Mouse (Mus musculus) cerebellum, postnatal 10 days (tissue): ENCODE results near the gene Fgd6.

Experiments used
- DNase-seq, 2 experiments: peaks; one replicate each; pipeline ENCODE4 v3.0.0; 2021; ENCODE audit warnings: mixed read lengths in 2 of 2

Fgd6 gene

DNA sequence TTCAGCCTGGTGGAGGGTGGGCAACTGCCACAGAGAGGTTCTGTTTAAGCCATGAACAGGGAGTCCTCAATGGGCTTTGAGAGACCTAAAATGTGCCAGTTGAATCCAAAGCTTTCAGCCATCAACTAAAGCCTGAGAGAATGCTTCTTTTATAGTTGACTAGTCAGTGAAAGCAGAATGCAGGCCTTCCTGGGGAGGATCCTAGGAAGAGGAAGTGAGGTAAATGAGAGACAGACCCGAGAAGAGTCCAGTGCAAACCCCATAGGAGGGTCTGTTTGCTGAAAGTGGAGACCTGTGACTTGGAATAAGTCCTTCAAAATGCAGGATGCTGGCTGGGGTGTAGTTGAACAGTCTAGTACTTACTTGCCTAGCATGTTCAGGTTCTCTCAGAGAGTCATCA lies 11.2 kb downstream of the Fgd6 start:
- DNase-seq, result no peak

DNA sequence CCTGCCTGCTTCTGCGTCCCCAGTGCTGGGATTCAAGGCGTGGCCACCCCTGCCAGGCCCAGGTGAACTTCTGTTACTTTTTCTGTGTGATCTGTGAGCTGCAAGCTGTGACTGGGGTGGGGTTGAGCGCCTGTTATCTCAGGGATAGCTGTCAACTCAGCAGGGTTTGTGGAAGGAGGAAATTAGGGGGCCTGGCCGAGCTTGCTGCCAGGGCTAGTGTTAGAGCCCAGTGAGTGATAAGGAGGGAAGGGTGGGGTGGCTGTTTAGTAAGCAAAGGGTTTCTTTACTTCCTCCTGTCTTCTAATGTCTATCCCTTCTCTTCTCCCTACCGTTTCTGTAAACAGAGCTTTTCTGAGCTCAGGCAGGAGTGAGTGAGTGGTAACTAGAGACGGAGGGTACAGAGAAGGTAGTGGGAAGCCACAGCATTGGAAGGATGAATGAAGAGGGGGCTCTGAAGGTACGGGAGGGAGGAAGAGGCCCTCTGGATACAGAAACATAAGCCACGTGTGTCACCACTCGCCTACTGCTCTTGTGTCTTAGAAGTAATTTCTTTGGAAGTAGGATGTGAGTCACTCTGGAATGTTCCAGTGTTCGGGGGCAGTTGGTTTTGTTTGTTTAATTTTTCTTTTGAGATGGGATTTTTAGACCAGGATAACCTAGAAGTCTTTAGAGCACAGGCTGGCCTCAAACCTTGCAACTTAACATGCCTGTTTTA lies 12.2 kb downstream of the Fgd6 start:
- no peak for DNase-seq

GRCm38 (mm10) chr10:94049121-94049520 lies 13.3 kb downstream of the Fgd6 start:
- peak; percentile 40 to 52 for DNase-seq

DNA sequence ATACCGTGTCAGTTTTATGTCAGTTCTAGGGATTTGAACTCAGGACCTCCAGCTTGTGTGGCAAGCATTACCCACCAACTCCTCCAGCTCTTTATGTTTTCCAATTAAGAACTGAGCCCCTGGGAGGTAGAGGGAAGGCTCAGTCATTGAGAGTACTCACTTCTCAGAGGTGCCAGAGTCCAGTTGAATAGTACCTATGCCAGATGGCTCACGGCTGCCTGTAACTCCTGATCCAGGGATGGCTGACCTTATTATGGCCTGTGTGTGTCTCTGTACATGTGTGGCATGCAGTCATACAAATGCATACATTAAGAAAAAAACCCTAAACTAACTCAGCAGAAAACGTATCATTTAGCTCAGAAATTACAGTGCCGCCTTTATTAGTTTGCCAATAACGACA lies 14.9 kb downstream of the Fgd6 start:
- no peak for DNase-seq

DNA sequence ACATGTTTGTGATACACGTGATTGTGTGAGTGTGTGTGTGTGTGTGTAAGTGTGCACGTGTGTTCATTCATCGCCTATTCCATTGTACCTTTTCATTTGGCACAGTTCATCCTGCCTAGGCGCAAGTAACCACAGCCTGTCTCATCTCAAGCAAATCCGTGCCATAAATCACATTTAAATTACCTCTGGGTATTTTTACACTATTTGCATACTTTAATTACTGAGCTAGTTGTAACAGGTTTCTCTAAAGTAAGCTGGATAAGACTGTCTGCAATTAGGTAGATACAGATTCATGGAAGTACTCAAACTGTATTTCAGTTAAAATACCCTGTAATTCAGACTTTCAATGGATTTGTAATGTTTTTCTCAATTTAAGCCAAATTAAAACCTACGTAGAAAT lies 20.7 kb downstream of the Fgd6 start:
- no peak for DNase-seq

GRCm38 (mm10) chr10:94059618-94060055 lies 23.8 kb downstream of the Fgd6 start:
- no peak for DNase-seq

GRCm38 (mm10) chr10:94060190-94060589 lies 24.4 kb downstream of the Fgd6 start:
- no peak for DNase-seq

GRCm38 (mm10) chr10:94062357-94062756 lies 26.6 kb downstream of the Fgd6 start:
- no peak for DNase-seq

DNA sequence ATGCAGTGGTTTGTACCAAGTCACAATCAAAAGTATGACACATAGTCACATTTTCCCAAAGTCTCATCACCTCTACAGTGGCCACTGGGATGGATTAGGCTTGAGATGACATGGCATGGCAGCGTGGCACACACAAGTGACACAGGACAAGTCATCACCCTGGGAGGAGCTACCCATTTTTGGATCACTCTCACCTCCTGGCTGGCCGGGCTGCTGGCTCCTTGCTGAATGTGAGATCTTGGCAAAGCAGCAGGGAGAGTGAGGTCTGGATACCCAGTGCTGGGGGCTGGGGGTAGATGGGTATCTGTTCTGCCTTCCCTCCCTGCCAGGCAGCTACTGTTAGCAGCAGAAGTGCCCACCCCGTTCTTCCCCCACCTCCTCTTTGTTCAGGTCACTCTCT lies 31.1 kb downstream of the Fgd6 start:
- DNase-seq, result peak; percentile 67 to 73

GRCm38 (mm10) chr10:94068701-94069100 lies 32.9 kb downstream of the Fgd6 start:
- peak; percentile 66 to 75 for DNase-seq

DNA sequence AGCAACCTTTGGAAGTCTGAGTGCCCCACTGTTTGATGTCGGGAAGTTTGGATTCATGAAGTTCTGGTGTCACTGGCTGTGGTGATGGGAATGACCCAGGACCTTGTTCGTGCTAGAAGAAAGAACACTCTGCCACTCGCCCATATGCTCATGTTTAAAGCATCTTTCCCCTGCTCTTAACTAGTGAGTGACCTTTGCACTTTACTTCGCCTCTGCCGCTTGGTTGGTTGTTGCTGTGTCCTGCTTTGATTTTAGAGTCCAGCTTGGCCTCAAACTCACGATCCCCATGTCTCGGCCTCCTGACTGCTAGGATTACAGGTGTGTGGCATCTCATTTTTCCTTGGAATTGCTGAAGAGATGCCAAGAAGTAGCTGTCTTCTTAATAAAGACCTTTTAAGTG lies 35.8 kb downstream of the Fgd6 start:
- no peak for DNase-seq

DNA sequence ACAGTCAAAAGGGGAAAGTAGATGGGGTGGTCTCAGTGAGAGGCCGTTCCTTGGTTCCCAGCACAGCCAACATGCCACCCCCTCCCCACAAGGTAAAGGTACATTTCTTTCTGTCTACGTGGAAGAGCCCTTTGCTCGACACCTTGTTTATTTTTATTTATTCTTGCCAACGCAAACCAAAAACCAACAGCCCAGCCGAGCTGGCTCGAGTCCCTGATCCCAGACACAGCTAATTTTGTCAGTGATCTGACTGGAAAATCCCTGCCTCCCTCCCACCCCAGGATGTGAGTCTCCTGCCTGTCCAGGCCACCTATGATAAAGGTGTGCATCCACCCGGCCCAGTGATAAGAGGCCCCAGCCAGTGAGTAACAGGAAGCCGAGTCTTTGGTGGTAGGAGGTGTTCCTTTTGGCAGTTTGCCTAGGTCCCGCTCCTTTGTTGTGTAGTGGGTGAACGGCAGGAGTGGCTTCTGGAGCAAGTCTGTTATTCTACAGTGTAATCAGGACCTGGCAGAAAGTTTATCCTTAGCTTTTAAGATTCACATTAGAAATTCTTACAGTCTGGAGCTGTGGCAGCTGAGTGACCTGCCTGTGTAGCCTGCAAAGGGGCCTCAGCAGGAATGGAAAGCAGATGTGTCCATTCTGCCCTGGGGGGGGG lies 36.6 kb downstream of the Fgd6 start:
- DNase-seq, result peak; percentile 45 to 50

DNA sequence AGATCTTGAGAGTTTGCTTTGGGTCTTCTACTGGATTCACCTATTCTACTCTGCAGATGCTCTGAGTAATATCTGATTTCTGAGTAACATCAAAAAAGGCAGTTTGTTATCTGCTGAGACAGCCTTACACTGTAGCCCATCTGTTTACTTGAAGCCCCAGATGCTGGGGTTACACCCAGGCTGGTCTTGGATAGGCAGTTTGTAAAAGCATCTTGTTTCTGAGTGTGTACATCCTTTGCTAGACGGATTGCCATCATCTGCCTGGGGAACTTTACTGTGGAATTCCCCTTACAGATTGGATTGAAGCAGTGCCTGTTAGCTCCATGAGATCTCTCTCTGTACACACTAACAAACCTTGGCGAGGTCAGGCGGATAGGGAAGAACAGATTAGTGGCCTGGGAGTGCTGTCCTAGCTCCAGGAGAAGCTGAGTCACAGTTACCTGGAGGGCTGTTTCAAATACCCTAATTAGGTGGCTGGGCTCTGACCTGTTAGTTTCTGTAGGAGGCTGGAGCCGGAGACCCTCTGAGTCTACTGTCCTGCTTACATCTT lies 37.2 kb downstream of the Fgd6 start:
- no peak for DNase-seq

- no peak for DNase-seq
Measured at GRCm38 (mm10) chr10:94076966-94077825, 41.4 kb downstream of the Fgd6 start.

DNA sequence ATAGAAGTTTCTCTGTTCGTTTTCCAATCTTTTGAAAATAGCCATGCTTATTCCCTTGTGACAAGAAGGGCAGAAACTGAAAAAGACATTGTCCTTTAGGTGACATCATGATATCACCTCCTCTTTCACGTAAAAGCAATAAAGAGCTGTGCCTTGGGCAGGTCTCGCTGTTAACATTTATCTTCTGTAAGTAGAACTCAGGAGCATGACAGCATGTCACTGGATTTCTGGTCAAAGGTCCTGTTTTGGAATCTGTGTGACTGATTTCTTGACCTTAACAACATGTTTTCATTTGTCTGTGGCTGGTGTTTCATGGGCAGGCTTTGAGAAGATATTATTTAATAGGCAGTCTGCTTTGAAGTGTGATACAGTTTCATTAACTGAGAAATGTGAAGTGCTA lies 44.9 kb downstream of the Fgd6 start:
- DNase-seq, result no peak

- no peak for DNase-seq
Measured at GRCm38 (mm10) chr10:94082040-94082734, 46.4 kb downstream of the Fgd6 start.

GRCm38 (mm10) chr10:94086315-94086714 lies 50.5 kb downstream of the Fgd6 start:
- no peak for DNase-seq

DNA sequence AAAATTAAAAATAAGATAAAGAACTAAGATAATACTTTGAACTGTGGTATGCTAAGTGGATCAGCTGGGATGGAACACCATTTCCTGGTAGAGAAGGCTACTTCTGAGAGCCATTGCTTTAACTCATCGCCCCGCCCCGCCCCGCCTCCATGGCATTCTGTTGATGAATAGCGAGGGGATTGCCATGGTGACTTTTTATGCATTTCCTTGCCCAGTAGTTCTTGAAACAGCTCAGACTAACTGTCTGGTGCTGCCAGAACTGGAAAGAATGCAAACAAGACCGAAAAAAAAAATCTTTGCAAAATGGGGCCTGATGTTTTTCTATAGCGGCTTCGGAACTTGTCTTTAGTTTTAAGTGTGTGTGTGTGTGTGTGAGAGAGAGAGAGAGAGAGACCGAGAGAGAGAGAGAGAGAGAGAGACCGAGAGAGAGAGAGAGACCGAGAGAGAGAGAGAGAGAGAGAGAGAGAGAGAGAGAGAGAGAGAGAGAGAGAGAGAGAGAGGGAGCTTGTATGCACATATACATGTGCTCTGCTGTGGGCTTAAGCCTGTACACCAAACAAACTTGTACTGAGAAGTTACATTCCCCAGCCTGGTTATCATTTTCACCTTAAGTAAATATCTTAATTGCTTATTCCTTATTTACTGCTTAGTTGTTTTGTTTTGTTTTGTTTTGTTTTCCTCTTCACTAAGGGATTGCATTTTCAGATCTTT lies 51.7 kb downstream of the Fgd6 start:
- DNase-seq, result peak in 1 of 2 experiments; percentile 43

DNA sequence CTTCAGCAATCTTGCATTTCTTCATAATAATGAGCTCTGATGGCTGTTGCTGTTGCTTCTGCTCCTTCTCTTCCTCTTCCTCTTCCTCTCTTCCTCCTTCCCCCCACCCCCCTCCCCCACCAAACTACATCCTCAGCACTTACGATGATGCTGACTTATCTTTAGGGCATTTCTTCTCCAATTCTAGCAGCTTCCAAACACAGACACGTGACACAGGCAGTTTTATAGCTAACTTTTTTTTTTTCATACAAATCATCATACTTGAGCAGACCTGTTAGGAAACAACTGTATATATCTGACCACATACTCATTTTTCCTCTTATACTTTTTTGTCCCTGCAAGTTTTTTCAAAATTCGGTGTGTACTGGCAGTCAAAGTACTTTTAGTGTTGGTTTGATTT lies 54.2 kb downstream of the Fgd6 start:
- DNase-seq, result no peak

DNA sequence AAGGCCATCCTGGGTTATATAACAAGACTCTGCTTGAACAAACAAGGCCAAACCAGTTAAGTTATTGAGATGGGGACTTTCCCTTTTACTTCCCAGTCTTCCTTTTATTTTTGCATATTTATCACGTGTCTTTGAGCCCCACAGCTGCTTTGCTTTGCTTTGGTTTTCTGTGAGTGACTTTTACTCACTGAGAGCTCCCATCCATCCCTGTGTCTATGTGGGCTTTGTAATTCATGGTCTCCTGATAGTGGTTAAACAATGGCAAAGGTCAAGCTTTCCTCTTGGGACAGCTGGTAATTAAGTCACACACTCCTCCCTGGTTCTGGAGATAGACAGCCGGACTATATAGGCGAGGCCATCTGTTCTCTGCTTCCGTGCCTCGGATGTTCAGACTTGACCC lies 57.7 kb downstream of the Fgd6 start:
- peak; percentile 30 to 31 for DNase-seq

- DNase-seq, result no peak
Measured at GRCm38 (mm10) chr10:94095743-94096465, 60.1 kb downstream of the Fgd6 start.
